Mouse (Mus musculus) spleen, postnatal 4 days (tissue): Measurements from ENCODE around the gene Tmem38b.

ENCODE experiments used
- DNase-seq, 2 experiments: peaks; one replicate each; pipeline ENCODE4 v3.0.0; 2022; ENCODE audit warnings: low spot score in 2 of 2

Gene Tmem38b

DNA sequence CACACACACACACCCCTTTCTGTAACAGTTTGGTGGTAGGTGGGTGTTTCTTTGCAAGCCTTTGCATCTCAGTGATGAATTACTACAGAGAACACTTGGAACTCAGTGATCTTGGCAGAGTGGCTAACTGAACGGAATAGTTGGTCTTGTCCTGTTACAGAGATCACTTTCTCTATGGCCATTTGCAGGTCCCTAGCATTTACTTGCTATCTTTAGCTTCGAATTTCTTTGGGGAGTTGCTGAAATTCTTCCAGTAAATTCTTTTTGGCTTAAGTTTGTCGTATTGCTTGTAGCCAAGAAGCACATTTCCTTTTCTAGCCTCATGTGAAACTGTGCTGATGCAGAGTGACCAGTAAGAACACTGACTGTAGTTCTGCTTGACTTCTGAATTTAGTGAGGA lies 3.1 kb downstream of the Tmem38b start:
- no peak for DNase-seq

DNA sequence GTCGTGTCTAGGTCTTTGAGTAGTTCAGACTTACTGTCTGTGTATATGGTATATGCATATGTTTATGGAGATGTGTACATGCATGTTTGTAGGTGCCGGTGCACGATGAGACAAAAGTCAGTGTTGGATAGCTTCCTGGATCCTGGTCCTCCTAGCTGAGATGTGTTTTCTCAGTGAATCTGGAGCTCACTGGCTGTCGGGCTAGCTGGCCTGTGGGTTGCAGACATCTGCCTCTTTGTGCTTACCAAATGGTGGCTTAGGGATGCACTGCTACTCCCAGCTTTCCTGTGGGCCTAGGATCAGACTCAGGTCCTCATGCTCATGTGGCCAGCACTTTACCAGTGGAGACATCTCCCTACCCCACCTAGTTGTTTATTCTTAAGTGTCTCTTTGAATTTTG lies 4.2 kb downstream of the Tmem38b start:
- DNase-seq = no peak

DNA sequence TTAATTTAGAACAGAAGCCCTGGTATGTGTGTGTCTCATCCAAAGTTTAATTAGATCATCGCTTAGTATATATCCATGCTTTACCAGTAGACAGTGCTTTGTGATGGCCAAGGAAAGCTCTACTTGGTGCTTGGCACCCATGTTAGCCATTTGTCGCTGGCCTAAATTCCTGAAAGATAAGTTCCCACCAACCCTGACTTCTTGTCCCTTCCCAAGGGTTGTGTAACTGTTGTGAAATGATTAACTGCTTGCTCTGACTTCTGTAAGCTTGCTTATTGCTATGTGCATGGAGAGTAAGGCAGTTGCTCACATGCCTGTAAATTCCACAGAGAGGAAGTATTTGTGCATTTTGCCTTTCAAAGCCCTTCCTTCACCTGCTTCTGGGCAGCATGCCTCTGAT lies 4.7 kb downstream of the Tmem38b start:
- DNase-seq = no peak

DNA sequence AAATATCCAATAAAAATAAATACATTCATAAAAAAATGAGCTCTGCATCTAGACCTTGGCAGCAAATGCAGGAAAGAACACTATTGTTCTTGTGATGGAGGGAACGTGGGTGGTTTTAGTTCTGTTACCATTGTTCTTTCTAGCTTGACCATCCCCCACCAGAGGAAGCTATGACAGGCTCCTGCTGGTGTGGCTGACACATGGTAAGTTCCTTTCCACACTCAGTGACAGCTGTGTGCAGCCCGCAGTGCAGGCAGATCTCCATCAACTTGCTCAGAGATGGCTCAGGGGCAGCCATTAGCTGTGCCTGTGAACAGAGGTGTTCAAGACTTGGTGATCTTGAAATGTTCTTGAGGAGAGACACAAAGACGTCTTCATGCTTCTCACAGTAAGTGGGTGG lies 6.5 kb downstream of the Tmem38b start:
- DNase-seq = no peak

DNA sequence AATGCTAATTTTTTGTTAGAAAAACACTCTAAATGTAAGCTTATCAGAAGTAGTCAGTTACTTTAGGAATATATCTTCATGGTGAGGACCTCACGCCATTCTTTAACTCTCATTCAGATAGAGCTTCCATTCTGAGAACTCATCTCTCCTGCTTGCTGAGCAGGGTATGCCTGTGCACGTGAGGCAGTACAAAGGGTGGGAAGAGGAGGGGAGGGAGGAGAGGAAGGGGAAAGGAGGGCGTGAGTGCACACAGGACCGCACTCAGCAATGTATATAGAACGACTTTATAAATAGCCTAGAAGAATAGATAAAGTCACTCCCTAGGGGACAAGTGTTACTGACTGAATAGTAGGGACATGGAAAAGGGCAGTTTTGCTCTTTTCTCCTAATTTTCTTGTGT lies 11.1 kb downstream of the Tmem38b start:
- DNase-seq = no peak

DNA sequence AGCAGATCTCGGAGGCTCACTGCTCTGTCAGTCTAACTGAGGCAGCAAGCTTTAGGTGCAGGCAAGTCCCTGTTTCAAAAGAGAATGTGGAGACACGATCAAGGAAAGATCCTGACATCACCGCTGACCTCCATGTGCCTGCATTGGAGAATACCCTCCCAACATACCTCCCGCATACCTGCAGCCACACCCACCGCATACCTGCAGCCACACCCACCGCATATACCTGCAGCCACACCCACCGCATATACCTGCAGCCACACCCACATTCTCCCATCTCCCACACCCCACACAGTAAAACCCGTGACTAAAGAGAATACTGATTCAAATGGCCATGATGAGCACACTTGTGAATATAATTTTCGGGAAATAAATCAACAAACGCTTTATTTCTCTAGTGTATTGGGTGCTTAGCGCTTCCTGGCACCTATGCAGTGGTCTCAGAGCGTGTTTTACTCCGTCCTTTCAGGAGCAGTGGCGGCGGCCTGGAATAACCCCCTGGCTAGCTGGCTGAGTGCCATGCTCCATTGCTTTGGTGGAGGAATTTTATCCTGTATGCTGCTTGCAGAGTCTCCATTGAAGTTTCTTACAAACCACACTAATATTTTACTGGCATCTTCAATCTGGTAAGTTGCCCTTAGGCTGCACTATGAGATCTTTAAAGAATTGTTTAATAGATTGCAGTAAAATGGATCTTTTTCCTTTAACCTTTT lies 14.5 kb downstream of the Tmem38b start:
- no peak for DNase-seq

DNA sequence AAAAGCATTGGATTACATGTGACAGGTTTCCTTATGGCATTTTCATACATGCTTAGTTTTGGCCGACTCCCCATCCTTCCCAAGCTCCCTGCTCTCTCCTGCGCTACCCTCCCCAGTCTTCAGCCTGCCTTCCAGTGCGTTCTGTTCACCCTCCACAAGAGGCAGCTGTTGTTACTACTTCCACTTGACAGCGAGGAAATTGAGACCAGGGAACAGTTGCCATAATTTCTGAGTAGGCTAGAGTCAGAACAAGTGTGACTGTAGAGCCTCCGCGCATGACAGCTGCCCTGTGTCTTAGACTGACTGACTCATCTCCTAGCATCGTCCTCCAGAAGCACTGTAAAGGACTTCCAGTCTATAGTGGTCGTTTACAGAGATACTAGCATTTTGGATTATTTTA lies 17.7 kb downstream of the Tmem38b start:
- DNase-seq = no peak

DNA sequence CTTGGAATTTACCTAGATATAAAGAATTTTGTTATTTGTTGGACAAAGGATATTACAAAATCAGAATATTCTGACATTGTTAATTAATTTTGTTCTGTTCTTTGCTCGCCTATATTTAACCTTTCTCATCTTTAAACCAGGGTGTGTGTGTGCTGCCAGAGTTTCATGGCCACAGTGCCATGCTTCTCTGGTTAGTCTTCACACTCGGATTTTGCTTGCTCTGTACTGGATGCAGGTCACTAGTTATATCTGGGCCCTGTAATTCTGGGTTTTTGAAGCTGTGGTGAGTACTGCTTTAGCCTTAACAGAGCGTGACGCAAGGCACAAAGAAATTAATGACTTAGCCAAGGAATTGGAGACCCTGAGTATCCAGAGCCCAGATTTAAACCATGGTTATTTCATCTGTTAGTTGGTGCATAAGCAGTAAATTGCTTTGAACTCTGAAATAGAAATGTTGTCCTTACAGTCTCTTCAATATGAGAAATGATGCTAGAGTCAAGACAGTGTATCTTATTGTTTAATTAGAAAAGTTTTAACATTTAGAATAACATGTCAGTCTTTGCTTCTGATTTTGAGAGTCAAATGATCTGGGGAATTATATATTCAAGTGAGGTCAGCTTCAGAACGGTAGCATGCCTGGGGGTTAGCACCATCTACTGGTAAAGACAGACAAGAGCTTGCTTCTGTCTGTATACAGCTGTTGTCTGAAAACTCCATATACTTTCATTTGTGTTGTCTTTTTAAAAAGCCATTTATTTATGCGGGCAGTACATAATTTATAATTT lies 19.2 kb downstream of the Tmem38b start:
- no peak for DNase-seq

DNA sequence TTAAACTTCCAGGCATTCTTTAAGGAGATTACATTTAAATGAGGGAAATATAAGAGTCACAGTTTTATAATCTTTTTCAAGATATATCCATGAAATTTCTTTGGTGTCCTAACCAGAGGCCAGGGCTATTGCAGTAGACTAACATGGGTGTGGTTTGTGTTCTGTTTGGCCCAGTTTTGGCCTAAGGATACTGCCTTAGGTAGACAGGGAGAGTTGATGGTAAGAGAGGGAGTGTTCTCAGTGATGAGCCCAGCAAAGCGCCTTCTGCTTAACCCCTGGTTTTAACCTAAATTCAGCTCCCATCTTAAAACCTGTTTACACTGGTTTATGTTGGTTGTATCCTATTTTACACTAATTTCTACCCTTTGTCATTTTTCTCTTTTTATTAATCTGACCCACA lies 19.8 kb downstream of the Tmem38b start:
- DNase-seq = no peak

DNA sequence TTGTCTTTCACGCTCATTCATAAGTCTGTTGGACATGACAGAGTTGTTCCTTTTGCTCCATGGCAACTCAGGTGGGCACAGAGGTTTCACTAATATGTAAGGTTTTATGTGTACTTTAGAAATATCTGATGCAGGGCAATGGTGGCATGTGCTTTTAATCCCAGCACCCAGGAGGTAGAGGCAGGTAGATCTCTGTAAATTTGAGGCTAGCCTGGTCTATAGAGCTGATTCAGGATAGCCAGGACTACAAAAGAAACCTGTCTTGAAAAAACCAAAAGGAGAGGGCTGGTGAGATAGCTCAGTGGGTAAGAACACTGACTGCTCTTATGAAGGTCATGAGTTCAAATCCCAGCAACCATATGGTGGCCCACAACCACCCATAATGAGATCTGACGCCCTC lies 20.5 kb downstream of the Tmem38b start:
- DNase-seq = no peak

DNA sequence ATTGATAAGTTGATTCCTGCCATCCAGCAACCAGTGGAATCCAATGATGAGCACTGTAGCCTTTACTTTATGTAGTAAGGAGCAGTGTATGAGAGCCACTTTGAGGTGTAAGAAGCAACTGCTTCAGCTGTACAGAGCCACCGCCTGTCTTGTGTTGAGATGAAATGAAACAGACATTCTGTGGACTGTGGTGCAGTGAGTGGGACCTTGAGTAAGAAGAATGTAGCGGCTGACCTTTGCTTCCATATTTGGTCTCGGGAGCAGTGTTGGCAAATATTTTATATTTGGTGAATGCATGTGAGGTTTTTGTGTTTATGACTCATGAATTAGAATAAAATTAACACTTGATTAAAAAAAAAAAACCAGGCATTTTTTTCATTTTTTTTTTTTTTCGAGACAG lies 21.7 kb downstream of the Tmem38b start:
- DNase-seq = no peak

DNA sequence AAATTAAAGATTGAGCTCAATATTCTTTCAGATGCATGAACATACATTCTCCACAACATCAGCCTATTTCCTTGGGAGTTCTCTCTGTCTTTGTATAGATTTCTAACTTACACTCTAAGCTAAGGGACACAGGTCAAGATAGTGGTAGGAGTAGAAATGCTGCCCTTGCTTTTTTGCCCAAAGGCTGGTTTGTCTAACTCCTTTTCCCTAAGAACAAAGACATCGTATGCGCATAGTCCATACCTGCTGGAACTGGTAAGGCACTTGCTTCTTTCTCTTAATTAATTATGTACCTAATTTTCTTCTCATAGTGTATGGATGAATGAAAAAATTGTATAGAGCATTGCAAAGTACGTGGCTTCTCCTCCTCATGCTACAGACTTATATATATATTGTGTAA lies 22.5 kb downstream of the Tmem38b start:
- no peak for DNase-seq

DNA sequence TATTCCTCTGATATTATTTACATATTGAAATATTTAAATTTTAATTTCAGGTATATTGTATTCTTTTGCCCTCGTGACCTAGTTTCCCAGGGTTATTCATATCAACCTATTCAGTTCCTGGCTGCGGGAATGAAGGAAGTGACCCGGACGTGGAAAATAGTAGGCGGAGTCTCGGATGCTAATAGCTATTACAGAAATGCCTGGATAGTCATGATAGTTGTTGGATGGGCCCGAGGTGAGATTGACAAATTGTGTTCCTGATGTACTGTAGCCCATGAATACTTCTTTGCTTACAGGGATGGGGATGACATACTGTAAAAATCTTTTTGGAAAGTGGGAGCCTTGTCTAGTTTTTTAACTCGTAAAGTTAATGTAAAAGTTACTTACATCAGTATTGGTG lies 23.0 kb downstream of the Tmem38b start:
- DNase-seq = no peak

DNA sequence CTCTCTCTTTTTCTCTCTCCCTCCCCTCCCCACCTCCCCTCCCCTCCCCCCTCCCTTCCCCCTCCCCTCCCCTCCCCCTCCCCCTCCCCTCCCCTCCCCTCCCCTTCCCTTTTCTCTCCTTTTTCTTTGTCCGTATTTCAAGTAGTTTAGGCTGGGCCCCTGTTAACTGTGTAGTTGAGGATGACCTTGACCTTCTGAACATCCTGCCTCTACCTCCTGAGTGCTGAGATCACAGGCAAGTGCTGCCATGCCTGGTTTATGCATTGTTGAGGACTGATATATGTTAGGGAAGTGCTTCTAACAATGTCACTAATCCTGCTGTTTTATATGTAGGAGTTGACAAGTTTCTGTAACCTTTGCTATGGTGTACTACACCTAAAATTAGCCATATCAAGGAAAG lies 24.0 kb downstream of the Tmem38b start:
- no peak for DNase-seq

DNA sequence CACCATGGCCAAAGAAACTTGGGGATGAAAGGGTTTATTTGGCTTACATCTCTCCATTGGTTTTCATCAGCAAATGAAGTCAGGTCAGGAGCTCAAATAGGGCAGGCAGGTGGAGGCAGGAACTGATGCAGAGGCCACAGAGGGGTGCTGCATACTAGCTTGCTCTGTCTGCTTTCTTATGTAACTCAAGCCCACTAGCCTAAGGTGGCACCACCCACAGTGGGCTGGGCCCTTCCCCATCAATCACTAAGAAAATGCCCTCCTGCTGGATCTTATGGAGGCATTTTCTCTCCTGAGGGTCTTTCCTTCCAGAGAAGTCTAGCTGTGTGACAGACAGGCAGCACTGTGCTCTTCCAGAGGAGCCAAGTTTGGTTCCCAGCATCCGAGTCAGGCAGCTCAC lies 27.5 kb downstream of the Tmem38b start:
- DNase-seq = no peak

DNA sequence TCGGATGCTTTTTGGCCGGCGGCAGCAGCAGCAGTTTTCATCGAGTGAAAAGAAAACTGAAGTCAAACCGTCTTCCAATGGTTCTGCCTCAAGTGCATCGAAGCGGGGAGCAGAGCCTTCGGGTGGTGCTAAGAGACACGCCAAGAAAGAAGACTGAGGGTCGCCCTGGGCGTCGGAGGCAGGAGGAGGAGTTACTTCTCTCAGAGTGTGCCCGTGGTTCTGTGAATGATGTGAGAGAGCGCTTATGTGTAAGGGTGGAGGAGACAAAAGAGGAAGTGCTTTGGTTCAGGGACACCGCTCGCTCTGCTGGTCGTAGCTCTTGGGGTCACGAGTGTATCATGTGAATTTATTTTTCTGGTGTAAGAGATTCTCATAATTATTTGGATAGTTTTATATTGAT lies 34.1 kb downstream of the Tmem38b start:
- DNase-seq = no peak

DNA sequence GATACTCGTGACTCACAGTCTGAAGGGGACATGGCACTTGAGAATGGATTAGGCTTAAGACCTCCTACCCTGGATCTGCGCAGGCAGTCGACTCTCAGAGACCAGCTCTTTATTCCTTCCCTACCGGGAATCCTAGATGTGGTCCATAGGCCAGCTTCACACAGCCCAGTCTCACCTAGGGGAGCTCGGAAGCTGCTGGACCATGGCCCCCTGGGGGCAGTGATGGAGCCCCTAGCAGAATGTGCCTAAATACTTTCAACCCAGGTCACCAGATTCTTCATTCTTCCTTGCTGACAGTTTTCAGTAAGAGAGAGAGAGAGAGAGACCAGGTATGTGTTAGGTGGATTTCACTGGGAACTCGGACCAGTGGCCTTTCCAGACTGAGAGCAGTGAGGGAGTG lies 36.3 kb downstream of the Tmem38b start:
- DNase-seq = no peak

DNA sequence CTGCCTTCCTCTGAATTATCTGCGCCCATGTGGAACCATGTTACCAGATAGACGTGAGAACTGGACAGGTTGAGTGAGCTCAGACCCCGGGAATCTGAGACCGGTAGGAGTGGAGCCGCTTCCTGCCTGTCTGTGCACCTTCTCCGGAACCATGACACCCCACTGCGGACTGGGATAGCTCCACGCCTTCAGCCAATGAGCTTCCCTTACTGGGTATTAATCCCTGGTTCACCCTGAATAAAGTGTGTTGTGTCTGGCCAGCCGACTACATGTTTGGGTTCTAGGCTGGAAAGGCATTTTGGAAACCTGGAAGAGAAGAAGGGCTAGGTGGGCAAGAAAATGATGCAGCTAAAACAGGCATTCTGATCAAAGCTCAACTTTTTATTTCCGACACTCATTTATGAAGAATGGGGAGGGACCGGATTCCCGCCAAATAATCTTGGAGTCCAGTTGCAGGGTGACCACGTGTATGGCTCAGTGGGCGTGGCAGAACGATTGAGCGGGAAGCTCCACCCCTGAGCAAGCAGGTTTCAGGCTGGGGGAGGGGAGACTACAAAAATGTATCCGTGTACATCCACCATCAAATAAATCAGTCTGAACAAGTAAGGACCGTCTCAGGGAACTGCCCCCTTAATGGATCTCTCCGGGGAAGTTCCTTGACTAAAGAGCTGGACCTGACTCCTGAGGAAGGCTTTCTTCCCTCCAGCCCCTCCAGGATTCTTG lies 38.4 kb downstream of the Tmem38b start:
- no peak for DNase-seq

DNA sequence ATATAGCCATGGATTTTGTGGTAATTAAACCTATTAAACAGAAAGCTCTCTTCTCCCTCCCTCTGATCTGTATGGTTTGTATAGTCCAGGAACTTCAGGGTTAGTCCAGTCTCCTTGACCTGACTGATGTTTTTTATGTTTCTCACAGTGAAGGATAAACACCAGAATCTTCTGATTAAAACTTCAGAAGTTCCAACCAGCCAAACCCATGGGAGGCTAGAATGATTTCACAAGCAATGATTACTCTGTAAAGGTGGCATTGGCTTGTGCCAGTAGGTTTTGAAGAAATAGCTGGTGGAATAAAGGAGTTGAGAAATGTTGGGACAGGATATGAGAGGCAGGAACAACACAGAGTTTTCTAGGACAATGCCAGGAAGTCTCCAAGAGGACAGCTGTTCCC lies 40.6 kb downstream of the Tmem38b start:
- no peak for DNase-seq

DNA sequence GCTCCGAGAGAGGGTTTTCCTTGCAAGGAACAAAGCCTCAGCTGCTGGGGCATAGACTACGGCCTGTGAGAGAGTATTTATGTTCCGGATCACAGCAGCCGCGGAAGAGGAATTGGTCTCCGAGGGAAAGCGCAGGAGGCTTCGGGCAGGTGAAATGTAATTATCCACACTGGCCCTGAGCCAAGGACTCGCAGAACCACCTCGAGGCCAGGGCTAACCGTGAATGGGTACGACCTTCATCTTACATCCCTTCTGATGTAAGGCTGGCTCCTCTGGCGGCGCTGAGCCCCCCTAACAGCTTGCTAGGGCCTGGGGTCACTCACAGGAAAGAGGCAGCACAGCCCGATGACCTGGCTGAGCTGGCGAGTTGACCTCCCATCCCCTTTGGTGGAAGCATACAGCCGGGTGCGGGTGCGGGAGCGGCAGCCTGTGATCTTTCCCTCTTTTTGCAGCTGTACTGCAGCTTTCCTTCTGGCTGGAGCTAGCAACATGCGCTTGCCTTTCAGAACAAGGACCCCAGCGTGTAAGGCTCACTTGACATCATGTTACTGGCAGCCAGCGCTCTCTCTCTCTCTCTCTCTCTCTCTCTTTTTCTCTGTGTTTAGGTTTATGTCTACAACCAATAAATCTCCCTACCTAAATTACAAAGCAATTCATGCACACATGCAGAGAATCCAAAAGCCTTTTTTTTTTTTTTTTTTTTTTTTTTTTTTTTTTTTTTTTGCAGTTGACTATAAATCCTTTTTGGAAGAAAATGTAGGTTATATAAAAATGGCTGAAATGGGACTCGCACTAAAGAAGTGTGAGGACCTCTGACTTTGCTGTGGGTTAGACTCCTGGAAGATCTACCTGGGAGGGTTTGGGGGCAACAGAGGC lies 52.9 kb downstream of the Tmem38b start:
- no peak for DNase-seq

DNA sequence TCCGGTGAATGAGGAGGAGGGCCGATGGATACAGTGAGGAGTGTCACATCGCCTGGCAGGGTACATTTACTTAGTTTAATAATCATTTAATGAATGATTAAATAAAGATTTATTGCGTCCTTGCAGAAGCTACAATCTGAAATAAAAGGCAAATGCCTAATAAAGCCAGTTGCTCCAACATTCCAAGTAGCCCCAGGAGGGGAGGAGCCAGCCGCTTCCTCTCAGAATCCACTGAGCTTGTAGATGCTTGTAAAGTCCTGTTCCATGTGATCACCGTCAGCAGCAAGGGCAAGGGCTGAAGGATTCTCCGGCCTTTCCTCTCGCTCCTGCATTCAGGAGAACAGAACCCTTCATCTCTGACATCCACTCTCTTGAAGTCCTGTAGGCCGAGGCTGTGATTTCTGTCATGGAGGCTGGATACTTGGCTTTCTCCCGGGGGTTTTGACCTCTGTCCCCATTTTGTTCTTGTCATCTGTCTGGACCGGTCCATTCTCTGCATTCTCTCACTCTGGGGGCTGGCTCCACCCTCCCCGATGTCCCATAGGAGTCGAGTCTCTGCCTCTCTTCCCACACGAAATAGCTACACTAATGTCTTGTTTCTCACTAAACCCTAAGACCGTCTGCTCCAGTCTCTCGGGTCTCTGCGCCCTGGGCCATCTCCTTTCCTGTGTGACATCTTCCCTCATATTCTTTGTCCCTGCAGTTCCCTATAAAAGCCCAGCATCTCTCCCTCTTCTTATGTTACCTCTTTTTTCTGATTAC lies 57.3 kb downstream of the Tmem38b start:
- no peak for DNase-seq
